In genomic region chr19:16802123-16802522, GRCm38 (mm10) we compare ENCODE assay signal across 7 mouse cellular contexts.
"Had no signal": no experiment of that assay in that cellular context is flagged by ENCODE, and none has a peak within 500 bp of the region (broad histone marks: within the 10 kb centered on the region; RNA-seq: fewer than 3 reads in every experiment).

No protein-coding gene starts in this region.

- ATAC-seq: hindbrain, postnatal 0 days; intestine, embryonic 15.5 days; intestine, postnatal 0 days had no signal

- DNase-seq: gastrocnemius, adult 2 months; gastrocnemius, postnatal 10 days; gastrocnemius, postnatal 25 days; heart, adult 2 months had no signal
